Mouse (Mus musculus): ENCODE data around the gene Phtf2.

- TF ChIP-seq POLR2A (IDR thresholded peaks at IDR 0.05; ENCODE audit: borderline replicate concordance, low read depth, low read length) (no peak), CTCF (IDR thresholded peaks at IDR 0.05; ENCODE audit: low read depth, low read length) (no peak)
Measured at GRCm38 (mm10) chr5:20821122-20821521, 60.8 kb downstream of the Phtf2 start.
